Mouse (Mus musculus): Measurements from ENCODE around the gene Acot7. TPM values are rescaled to one million over a fixed set of nuclear protein-coding genes. Genes with fewer than 3 reads are reported as not detected.

Gene Acot7
- polyA plus RNA-seq, 1 experiment from 2014 or later: 11.9 TPM

GRCm38 (mm10) chr4:152285505-152285904 lies 107.6 kb downstream of the Acot7 start:
- WGBS (ENCODE audit: insufficient replicate concordance): 3% methylated on average over 10 of the region's 10 CpGs
- H3K9ac ChIP-seq (ENCODE audit: low read depth, low read length): no peak overlapping the region
- H3K27ac ChIP-seq (ENCODE audit: low read length): no peak overlapping the region
- no peak for ATAC-seq (ENCODE audit: low read depth)
- H3K4me3 ChIP-seq (ENCODE audit: low read depth, low read length): no peak overlapping the region
- H3K4me1 ChIP-seq (ENCODE audit: control insufficient read depth, low read depth, low read length): peaks cover 11% of the 10 kb centered on the region
- H3K9me3 ChIP-seq (replicated peaks; ENCODE audit: control insufficient read depth, low read length): no peaks in the 10 kb centered on the region
- H3K36me3 ChIP-seq (ENCODE audit: control insufficient read depth, insufficient read depth): no peaks in the 10 kb centered on the region
- peaks cover 90% of the 10 kb centered on the region for H3K27me3 ChIP-seq (ENCODE audit: control insufficient read depth, insufficient read depth, low read depth, low read length)
- no peak overlapping the region for H3K4me2 ChIP-seq (ENCODE audit: low read depth, low read length)

GRCm38 (mm10) chr4:152286183-152286582 lies 108.2 kb downstream of the Acot7 start:
- WGBS (ENCODE audit: insufficient replicate concordance): 4% methylated on average over 32 of the region's 32 CpGs
- Histone ChIP-seq H3K9me3 (replicated peaks; ENCODE audit: control insufficient read depth, low read length) (no peaks in the 10 kb centered on the region), H3K27me3 (ENCODE audit: control insufficient read depth, insufficient read depth, low read depth, low read length) (peaks cover 91% of the 10 kb centered on the region), H3K36me3 (ENCODE audit: control insufficient read depth, insufficient read depth) (no peaks in the 10 kb centered on the region), H3K4me3 (ENCODE audit: low read depth, low read length) (no peak overlapping the region), H3K9ac (ENCODE audit: low read depth, low read length) (no peak overlapping the region), H3K4me1 (ENCODE audit: control insufficient read depth, low read depth, low read length) (peaks cover 11% of the 10 kb centered on the region), H3K4me2 (ENCODE audit: low read depth, low read length) (no peak overlapping the region), H3K27ac (ENCODE audit: low read length) (no peak overlapping the region)
- no peak for ATAC-seq (ENCODE audit: low read depth)

DNA sequence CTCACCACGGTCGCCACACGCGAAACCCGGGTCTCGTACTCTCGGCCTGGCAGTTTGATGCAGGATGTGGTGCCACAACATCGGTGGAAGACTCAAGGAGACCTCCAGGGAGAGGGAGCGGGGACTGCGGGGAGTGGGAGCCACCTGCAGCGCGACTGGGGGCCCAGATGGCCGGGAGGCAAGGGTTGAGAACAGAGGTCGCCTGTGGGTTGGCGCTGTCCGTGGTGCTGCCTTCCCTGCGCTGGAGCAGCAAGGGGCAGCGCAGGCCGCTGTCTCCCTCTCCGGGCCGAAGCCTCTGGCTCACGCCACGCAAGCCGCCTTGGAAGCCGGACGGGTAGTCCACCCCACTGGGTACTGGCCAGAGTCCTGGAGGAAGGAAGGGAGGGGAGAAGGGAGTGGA lies 109.0 kb downstream of the Acot7 start:
- no peaks in the 10 kb centered on the region for H3K9me3 ChIP-seq (replicated peaks; ENCODE audit: control insufficient read depth, low read length)
- 7% methylated on average over 26 of the region's 26 CpGs for WGBS (ENCODE audit: insufficient replicate concordance)
- no peak overlapping the region for H3K9ac ChIP-seq (ENCODE audit: low read depth, low read length)
- no peak for ATAC-seq (ENCODE audit: low read depth)
- H3K27me3 ChIP-seq (ENCODE audit: control insufficient read depth, insufficient read depth, low read depth, low read length): peaks cover 91% of the 10 kb centered on the region
- H3K27ac ChIP-seq (ENCODE audit: low read length): no peak overlapping the region
- H3K4me3 ChIP-seq (ENCODE audit: low read depth, low read length): no peak overlapping the region
- no peak overlapping the region for H3K4me2 ChIP-seq (ENCODE audit: low read depth, low read length)
- H3K4me1 ChIP-seq (ENCODE audit: control insufficient read depth, low read depth, low read length): peaks cover 11% of the 10 kb centered on the region
- H3K36me3 ChIP-seq (ENCODE audit: control insufficient read depth, insufficient read depth): no peaks in the 10 kb centered on the region

GRCm38 (mm10) chr4:152287317-152288120 lies 109.6 kb downstream of the Acot7 start:
- Histone ChIP-seq H3K4me1 (ENCODE audit: control insufficient read depth, low read depth, low read length) (peaks cover 11% of the 10 kb centered on the region), H3K4me3 (ENCODE audit: low read depth, low read length) (no peak overlapping the region), H3K9me3 (replicated peaks; ENCODE audit: control insufficient read depth, low read length) (no peaks in the 10 kb centered on the region), H3K36me3 (ENCODE audit: control insufficient read depth, insufficient read depth) (no peaks in the 10 kb centered on the region), H3K9ac (ENCODE audit: low read depth, low read length) (no peak overlapping the region), H3K27ac (ENCODE audit: low read length) (no peak overlapping the region), H3K27me3 (ENCODE audit: control insufficient read depth, insufficient read depth, low read depth, low read length) (peaks cover 91% of the 10 kb centered on the region), H3K4me2 (ENCODE audit: low read depth, low read length) (no peak overlapping the region)
- 18% methylated on average over 19 of the region's 19 CpGs for WGBS (ENCODE audit: insufficient replicate concordance)
- no peak for ATAC-seq (ENCODE audit: low read depth)

DNA sequence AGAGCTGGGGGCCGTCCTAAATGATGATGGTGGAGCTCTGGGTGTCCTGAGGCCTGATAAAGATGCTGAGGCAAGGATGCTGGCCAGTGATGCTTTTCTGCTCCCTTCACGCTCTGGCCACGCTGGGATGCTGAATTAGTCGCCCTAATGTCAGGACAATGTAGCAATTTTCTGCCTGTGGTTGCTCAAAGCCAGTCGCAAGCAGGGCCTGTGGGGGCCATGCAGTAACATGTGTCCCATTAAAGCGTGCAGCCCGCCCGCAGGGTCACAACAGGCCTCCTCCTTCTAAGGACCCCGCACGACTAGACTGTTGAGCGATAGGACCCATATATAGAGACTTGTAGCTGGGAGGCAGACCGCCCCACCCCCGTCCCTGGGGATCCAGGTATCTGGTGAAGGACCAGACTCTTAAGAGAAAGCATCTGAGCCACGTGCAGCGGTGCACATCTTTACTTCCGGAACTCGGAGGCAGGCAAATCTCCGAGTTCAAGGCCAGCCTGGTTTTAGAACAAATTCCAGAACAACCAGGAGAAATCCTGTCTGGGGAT lies 110.5 kb downstream of the Acot7 start:
- 49% methylated on average over 18 of the region's 18 CpGs for WGBS (ENCODE audit: insufficient replicate concordance)
- Histone ChIP-seq H3K27me3 (ENCODE audit: control insufficient read depth, insufficient read depth, low read depth, low read length) (peaks cover 90% of the 10 kb centered on the region), H3K4me1 (ENCODE audit: control insufficient read depth, low read depth, low read length) (peaks cover 5% of the 10 kb centered on the region; the same call in 1 of the 2 replicates), H3K27ac (ENCODE audit: low read length) (no peak overlapping the region), H3K4me2 (ENCODE audit: low read depth, low read length) (no peak overlapping the region), H3K36me3 (ENCODE audit: control insufficient read depth, insufficient read depth) (no peaks in the 10 kb centered on the region), H3K9me3 (replicated peaks; ENCODE audit: control insufficient read depth, low read length) (no peaks in the 10 kb centered on the region), H3K9ac (ENCODE audit: low read depth, low read length) (no peak overlapping the region), H3K4me3 (ENCODE audit: low read depth, low read length) (no peak overlapping the region)
- no peak for ATAC-seq (ENCODE audit: low read depth)

- H3K9ac ChIP-seq (ENCODE audit: low read depth, low read length): no peak overlapping the region
- no peak for ATAC-seq (ENCODE audit: low read depth)
- WGBS (ENCODE audit: insufficient replicate concordance): 3% methylated on average over 39 of the region's 39 CpGs
- no peak overlapping the region for H3K4me2 ChIP-seq (ENCODE audit: low read depth, low read length)
- H3K9me3 ChIP-seq (replicated peaks; ENCODE audit: control insufficient read depth, low read length): no peaks in the 10 kb centered on the region
- H3K4me1 ChIP-seq (ENCODE audit: control insufficient read depth, low read depth, low read length): peaks cover 6% of the 10 kb centered on the region; the same call in 1 of the 2 replicates
- no peaks in the 10 kb centered on the region for H3K36me3 ChIP-seq (ENCODE audit: control insufficient read depth, insufficient read depth)
- H3K4me3 ChIP-seq (ENCODE audit: low read depth, low read length): no peak overlapping the region
- peaks cover 77% of the 10 kb centered on the region for H3K27me3 ChIP-seq (ENCODE audit: control insufficient read depth, insufficient read depth, low read depth, low read length)
- H3K27ac ChIP-seq (ENCODE audit: low read length): no peak overlapping the region
Observed at GRCm38 (mm10) chr4:152290385-152290784, 112.5 kb downstream of the Acot7 start.

GRCm38 (mm10) chr4:152290991-152291390 lies 113.1 kb downstream of the Acot7 start:
- no peak overlapping the region for H3K27ac ChIP-seq (ENCODE audit: low read length)
- no peak overlapping the region for H3K4me2 ChIP-seq (ENCODE audit: low read depth, low read length)
- no peak for ATAC-seq (ENCODE audit: low read depth)
- WGBS (ENCODE audit: insufficient replicate concordance): 23% methylated on average over 11 of the region's 11 CpGs
- no peaks in the 10 kb centered on the region for H3K9me3 ChIP-seq (replicated peaks; ENCODE audit: control insufficient read depth, low read length)
- no peaks in the 10 kb centered on the region for H3K36me3 ChIP-seq (ENCODE audit: control insufficient read depth, insufficient read depth)
- no peak overlapping the region for H3K4me3 ChIP-seq (ENCODE audit: low read depth, low read length)
- H3K9ac ChIP-seq (ENCODE audit: low read depth, low read length): no peak overlapping the region
- peaks cover 11% of the 10 kb centered on the region for H3K4me1 ChIP-seq (ENCODE audit: control insufficient read depth, low read depth, low read length)
- H3K27me3 ChIP-seq (ENCODE audit: control insufficient read depth, insufficient read depth, low read depth, low read length): peaks cover 72% of the 10 kb centered on the region

- H3K4me2 ChIP-seq (ENCODE audit: low read depth, low read length): no peak within 1 kb of the TSS
- peaks cover 67% of the 10 kb centered on the region for H3K27me3 ChIP-seq (ENCODE audit: control insufficient read depth, insufficient read depth, low read depth, low read length)
- H3K4me1 ChIP-seq (ENCODE audit: control insufficient read depth, low read depth, low read length): peaks cover 7% of the 10 kb centered on the region
- no peaks in the 10 kb centered on the region for H3K9me3 ChIP-seq (replicated peaks; ENCODE audit: control insufficient read depth, low read length)
- no peak within 1 kb of the TSS for H3K9ac ChIP-seq (ENCODE audit: low read depth, low read length)
- 31% methylated on average over 6 of the region's 6 CpGs for WGBS (ENCODE audit: insufficient replicate concordance)
- H3K36me3 ChIP-seq (ENCODE audit: control insufficient read depth, insufficient read depth): no peaks in the 10 kb centered on the region
- no peak within 1 kb of the TSS for H3K27ac ChIP-seq (ENCODE audit: low read length)
- H3K4me3 ChIP-seq (ENCODE audit: low read depth, low read length): no peak within 1 kb of the TSS
- no peak for ATAC-seq (ENCODE audit: low read depth)
Observed at GRCm38 (mm10) chr4:152291562-152291961, 113.6 kb downstream of the Acot7 start, which contains the start of gene Hes3. TSS of gene Hes3 (minus strand) at chr4:152291662.

DNA sequence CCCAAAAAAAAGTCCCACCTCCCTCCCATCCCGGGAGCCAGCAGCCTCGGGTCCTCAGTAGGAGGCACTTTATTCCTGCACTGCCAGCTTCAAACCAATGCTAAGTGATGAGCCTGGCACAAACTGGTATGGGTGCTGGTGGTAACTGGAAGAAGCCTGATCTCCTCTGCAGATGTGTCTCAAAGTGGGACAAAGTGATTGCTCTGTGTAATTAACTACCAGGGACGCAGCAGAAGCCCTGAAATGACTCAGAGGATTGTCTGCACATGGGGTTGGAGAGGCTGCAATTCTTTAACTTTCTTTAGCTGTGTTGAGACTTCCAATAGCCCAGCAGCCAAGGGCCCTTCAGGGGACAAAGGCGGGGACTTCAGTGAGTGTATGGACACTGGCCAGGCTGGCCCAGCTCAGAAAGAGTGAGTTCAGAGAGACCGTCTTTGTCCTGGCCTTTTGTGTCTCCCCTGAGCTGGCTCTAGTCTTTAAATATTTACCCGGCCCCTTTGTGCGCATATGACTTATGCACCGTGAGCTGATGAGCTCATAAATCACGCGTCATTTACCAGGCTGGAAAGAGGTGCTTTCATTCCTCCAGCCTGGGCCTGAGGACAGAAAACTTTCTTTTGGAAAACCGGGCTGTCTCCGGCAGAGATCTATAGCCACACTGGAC lies 114.3 kb downstream of the Acot7 start:
- Histone ChIP-seq H3K4me2 (ENCODE audit: low read depth, low read length) (no peak overlapping the region), H3K4me1 (ENCODE audit: control insufficient read depth, low read depth, low read length) (peaks cover 7% of the 10 kb centered on the region), H3K9me3 (replicated peaks; ENCODE audit: control insufficient read depth, low read length) (no peaks in the 10 kb centered on the region), H3K27me3 (ENCODE audit: control insufficient read depth, insufficient read depth, low read depth, low read length) (peaks cover 60% of the 10 kb centered on the region), H3K36me3 (ENCODE audit: control insufficient read depth, insufficient read depth) (no peaks in the 10 kb centered on the region), H3K27ac (ENCODE audit: low read length) (no peak overlapping the region), H3K4me3 (ENCODE audit: low read depth, low read length) (no peak overlapping the region), H3K9ac (ENCODE audit: low read depth, low read length) (no peak overlapping the region)
- WGBS (ENCODE audit: insufficient replicate concordance): 37% methylated on average over 12 of the region's 12 CpGs
- ATAC-seq (ENCODE audit: low read depth): no peak
